Mouse (Mus musculus): ENCODE results near the gene Spin2c.

Gene Spin2c

DNA sequence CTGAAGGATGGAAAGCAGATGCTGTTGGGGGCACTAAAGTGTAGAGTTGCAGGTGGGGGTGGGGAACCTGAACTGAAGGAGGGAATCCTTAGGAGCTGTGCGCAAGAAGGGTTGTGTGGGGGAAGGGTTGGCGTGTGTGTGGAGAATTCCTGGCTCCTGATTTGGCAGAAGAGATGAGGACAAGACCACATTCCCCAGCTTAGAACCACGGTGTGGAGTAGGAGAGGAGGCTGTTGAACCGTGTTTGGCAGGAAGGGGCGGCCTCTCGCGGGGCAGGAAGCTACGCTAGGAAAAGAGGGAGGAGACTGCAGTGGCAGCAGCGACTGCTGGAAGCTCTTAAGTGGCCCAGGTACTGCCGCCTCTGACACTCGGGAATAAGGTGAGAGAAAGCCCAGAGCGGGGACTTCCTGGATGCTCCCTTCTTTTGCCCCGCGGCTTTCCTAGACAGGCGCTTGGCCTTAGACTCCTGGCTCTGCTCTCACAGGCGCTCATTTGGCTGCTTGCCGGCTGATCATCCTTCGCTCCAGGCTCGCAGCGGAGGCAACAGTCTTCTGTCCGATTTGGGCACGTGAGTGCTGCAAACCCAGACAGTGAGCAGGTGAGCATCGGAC lies at the start of gene Spin2c:
TSS of gene Spin2c (plus strand) at position 275 of the 611 bp plus-strand sequence.
- no peak for DNase-seq (ENCODE audit: low spot score)

DNA sequence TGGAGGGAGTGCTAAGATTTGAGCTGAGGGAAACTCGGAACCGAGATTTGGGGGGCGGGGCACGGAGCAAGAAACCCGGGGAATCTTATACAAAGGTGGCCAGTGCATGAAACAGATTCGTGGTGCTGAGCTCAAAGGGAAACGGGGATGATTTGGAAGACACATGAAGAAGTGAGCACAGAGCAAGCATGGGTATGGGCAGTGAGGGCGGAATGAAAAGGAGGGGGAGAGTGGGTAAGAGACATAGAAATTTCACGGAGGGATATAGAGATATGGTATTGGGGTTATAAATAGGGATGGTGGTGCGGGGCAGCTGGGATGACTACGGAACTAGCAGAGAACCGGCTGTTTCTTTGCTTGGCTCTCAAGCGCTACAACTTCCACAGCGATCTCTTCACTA lies 581 bp downstream of the Spin2c start:
- DNase-seq (ENCODE audit: low spot score) = no peak
